Mouse (Mus musculus): ENCODE measurements at regions not wholly inside any gene's neighbourhood (a gene's known extent, or its start where the extent isn't known, plus 50 kb on each side); places are given as distances from the start of the nearest gene placed in this dataset.

- no peak for TF ChIP-seq POLR2A (IDR thresholded peaks at IDR 0.05; ENCODE audit: insufficient read length, low read depth)
- no peak for TF ChIP-seq MYOD1 (IDR thresholded peaks at IDR 0.05; ENCODE audit: control insufficient read depth in 1 of 3, insufficient read length in 2 of 3, low read depth in 2 of 3)
- TF ChIP-seq REST (IDR thresholded peaks at IDR 0.05; ENCODE audit: insufficient read depth, insufficient read length) = no peak
- TF ChIP-seq MYOG (IDR thresholded peaks at IDR 0.05; ENCODE audit: control insufficient read depth in 1 of 3, insufficient read depth in 1 of 3, insufficient read length in 2 of 3, low read depth in 2 of 3) = no peak
- no peak for TF ChIP-seq TCF3 (IDR thresholded peaks at IDR 0.05; ENCODE audit: insufficient read length, low read depth)
- no peak for TF ChIP-seq MAX (IDR thresholded peaks at IDR 0.05; ENCODE audit: low read depth)
- no peak for TF ChIP-seq SRF (IDR thresholded peaks at IDR 0.05; ENCODE audit: control insufficient read depth, insufficient read length, low read depth)
- TF ChIP-seq USF1 (IDR thresholded peaks at IDR 0.05; ENCODE audit: low read depth) = no peak
- TF ChIP-seq CEBPB (IDR thresholded peaks at IDR 0.05; ENCODE audit: insufficient read depth, poor library complexity, severe bottlenecking) = no peak
These were observed 67.9 kb upstream of the Eed start for GRCm38 (mm10) chr7:90048401-90049307.
